Mouse (Mus musculus): ENCODE measurements at regions not wholly inside any gene's neighbourhood (a gene's known extent, or its start where the extent isn't known, plus 50 kb on each side); places are given as distances from the start of the nearest gene placed in this dataset.

DNA sequence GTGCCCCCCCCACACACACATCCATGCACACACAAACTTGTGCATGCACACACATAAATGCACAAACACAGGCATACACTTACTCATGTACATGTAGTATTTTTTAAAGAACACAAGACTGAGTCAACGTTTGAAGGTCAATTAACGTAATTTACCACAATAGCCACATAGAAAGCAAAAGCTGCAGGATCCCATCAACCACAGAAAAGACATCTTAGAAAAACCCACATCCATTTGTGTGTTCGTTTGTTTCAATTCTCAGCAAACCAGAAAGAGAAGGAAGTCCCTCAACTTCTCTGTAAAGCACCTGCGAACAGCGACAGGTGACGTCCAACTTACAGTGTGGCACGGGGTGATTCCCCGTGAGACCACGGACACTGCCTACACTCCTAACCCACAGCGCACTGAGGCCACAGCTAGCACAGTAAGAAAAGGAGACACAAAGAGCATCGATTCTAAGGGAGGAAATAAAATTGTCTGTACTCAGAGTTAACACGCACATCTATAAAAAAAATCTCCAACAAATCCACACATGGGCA lies 53.8 kb downstream of the Dio3 start:
- no peak for DNase-seq (ENCODE audit: low spot score in 2 of 2)

GRCm38 (mm10) chr12:110334609-110335008 lies 55.7 kb downstream of the Dio3 start:
- DNase-seq (ENCODE audit: low spot score in 2 of 2) = no peak

DNA sequence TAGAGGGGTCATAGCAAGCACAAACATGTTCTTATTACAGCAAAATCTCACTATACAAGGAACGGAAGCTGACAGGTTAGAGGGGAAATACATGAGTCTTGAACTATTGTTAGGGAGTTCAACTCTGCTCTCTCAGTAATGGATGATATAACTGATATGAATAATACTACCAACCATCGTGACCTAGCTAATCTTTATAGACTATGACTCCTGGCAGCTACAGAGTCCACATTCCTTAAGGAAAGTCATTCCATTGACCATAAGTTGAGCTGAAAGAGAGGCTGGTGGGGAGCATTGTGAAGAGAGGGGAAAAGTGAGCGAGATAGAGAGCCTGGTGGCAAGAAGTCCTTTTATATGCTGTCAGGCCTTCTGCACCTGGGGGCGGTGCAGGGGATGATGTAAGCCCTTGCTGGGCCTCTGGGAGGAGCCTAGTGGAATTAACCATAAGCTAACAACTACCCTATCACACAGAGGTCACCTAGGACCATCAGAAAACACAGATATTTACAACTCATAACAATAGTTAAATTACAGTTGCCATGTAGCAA lies 65.5 kb downstream of the Dio3 start:
- no peak for DNase-seq (ENCODE audit: low spot score in 2 of 2)

- DNase-seq (ENCODE audit: low spot score in 2 of 2) = no peak
Measured at GRCm38 (mm10) chr12:110349621-110350020, 70.8 kb downstream of the Dio3 start.

DNA sequence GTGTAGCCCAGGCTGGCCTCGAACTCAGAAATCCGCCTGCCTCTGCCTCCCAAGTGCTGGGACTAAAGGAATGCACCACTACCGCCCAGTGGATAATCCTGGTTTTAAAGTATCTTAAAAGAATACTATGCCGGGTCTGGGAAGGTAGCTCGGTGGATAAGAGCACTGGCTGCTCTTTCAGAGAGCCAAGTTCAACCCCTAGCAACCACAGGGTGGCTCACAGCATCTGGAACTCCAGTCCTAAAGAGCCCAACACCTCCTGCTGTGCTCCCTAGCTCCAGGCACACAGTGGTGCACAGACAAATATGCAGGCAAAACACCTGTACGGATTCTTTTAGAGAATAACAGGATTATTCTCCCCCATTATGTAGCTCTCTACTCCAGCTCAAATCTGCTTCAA lies 77.0 kb downstream of the Dio3 start:
- DNase-seq (ENCODE audit: low spot score in 2 of 2) = no peak

GRCm38 (mm10) chr12:110367102-110367501 lies 79.8 kb upstream of the Ppp2r5c start:
- no peak for DNase-seq (ENCODE audit: low spot score in 2 of 2)

GRCm38 (mm10) chr12:110367822-110368221 lies 79.1 kb upstream of the Ppp2r5c start:
- DNase-seq (ENCODE audit: low spot score in 2 of 2) = no peak

DNA sequence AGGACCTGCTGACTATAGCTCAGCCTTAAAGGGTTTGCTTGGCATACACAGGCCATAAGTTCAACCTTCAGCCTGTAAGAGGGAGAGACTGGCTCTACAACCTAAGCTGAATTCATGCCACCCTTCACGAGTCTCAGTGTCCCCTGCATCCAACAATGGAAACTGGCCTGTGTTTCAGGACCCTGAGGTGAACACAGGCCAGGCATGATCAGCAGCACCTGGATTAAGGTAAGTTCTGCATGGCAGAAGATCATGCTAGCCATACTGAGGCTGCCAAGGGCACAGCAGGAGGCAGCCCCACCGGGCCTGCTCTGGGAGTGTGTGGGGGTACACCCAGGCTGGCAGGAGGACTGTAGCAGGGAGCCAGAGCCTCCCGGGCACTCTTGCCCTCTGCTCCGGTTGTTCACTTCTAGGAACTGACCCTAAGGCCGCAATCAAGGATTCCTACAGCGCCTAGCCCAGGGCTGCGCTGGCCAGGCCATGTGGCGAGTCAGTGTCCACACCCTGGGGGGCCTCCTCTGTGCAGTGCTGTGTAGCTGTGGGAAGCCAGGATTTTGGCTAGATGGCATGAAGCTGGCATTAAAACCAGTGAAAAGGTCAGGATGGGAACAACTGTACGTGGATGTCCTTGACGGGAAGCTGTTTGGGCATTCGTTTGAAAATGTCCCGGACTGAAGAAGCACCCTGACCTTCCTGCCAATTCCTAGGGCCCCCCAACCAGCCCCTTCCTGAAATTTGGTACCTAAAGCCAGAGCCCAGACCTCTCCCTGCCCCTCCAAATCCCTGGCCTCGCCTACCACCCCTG lies 74.8 kb upstream of the Ppp2r5c start:
- no peak for DNase-seq (ENCODE audit: low spot score in 2 of 2)

DNA sequence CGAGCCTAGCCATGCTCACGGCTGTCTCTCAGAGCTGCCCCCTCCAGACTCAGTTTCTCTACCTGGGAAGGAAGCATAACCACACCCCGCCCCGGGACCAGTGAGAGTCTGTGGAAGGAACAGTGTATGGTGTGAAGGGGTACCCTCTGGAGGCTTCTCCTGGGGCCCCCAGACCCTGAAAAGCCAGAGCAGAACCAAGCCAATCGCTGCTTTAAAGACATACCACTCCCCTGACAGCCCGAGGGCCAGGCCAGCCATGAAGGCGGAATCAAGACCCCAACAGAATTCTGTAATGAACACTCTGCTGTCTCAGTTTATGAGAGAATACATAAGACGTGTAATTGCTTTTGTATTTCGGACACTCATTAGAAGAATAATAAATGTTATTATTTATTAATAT lies 73.9 kb upstream of the Ppp2r5c start:
- no peak for DNase-seq (ENCODE audit: low spot score in 2 of 2)

GRCm38 (mm10) chr12:110373408-110374065 lies 73.4 kb upstream of the Ppp2r5c start:
- peak; percentile 86 to 88 for DNase-seq (ENCODE audit: low spot score in 2 of 2)

- no peak for DNase-seq (ENCODE audit: low spot score in 2 of 2)
Measured at GRCm38 (mm10) chr12:110375139-110375538, 71.8 kb upstream of the Ppp2r5c start.

DNA sequence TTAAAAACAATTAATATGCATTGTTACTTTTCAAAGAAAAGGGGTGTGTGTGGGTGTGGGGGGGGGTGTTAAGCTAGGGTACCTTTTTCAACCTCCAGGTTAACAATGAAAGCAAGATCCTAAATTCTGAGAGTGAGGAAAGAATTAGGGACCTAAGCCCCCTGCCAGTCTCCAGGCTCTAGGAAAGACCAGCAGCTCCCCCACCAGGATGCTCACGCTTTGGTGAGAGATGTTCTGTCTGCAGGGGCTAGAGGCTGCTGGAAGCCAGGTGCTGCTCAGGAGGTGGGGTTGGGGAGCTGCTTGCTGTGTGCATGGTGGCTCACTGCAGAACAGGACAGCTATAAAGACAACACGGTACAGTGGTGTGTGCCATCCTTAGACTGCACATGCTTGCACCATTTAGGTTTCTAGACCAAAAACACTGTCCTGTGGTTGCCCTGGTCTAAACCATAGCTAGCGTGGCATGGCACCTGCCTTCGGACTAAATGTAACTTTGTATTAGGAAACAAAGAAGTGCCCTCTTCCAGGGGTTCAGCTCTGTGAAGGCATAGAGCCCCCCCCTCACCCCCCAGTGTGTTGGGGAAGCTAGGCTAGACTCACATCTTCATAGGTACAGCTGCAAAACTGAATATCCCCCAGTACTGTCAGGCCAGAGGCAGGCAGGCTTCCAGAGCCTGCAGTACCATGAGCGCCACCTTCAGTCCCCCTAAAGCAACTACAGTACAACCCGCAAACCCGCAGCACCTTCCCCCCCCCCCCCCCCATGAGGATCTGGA lies 70.7 kb upstream of the Ppp2r5c start:
- DNase-seq (ENCODE audit: low spot score in 2 of 2) = no peak

DNA sequence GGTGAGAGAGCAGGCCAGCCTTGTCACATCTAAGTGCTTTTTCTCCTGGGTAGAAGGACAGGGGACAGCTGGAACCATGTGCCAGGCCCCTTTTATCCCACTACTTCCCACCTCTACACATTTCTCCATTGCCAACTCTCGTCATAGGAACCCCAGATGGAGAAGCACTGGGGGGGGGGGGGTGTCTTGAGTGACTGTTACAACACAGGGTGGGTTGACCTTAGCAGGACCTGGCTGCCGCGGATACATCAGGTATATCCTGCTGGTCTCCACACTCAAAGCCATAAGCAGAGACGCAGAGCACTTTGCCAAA lies 70.1 kb upstream of the Ppp2r5c start:
- DNase-seq (ENCODE audit: low spot score in 2 of 2) = no peak

- no peak for DNase-seq (ENCODE audit: low spot score in 2 of 2)
Measured at GRCm38 (mm10) chr12:110377306-110377705, 69.6 kb upstream of the Ppp2r5c start.

- DNase-seq (ENCODE audit: low spot score in 2 of 2) = no peak
Measured at GRCm38 (mm10) chr12:110377734-110378133, 69.2 kb upstream of the Ppp2r5c start.

- DNase-seq (ENCODE audit: low spot score in 2 of 2) = no peak
Measured at GRCm38 (mm10) chr12:110378302-110378701, 68.6 kb upstream of the Ppp2r5c start.

- no peak for DNase-seq (ENCODE audit: low spot score in 2 of 2)
Measured at GRCm38 (mm10) chr12:110379721-110380120, 67.2 kb upstream of the Ppp2r5c start.

GRCm38 (mm10) chr12:110380831-110381750 lies 65.8 kb upstream of the Ppp2r5c start:
- DNase-seq (ENCODE audit: low spot score in 2 of 2) = no peak

GRCm38 (mm10) chr12:110385031-110385430 lies 61.9 kb upstream of the Ppp2r5c start:
- DNase-seq (ENCODE audit: low spot score in 2 of 2) = no peak

- DNase-seq (ENCODE audit: low spot score in 2 of 2) = peak in 1 of 2 experiments; percentile 37
Measured at GRCm38 (mm10) chr12:110385801-110386599, 60.9 kb upstream of the Ppp2r5c start.

All from cerebellum, postnatal 4 days (tissue).